Mouse (Mus musculus) effector memory CD4-positive, alpha-beta T cell, adult 7 months (primary cell): ENCODE data around the gene Olfr1275. TPM values are rescaled to one million over a fixed set of nuclear protein-coding genes. Genes with fewer than 3 reads are reported as not detected.

Experiments used
- polyA plus RNA-seq: library from polyadenylated mRNA; unstranded; fragments of 100-300 nt; shearing (Covaris generic); gene quantifications from one replicate; pipeline ENCODE4 v1.2.1, GENCODE M21; 2017

Gene Olfr1275
- not detected for polyA plus RNA-seq

GRCm38 (mm10) chr2:111235186-111235585, at the start of gene Olfr1275:
Gene Olfr1275, minus strand, starts transcription at chr2:111235286.

GRCm38 (mm10) chr2:111274006-111274405, 38.9 kb upstream of the Olfr1275 start, which contains the start of gene Olfr1277:
Gene Olfr1277, minus strand, starts transcription at chr2:111274106.

GRCm38 (mm10) chr2:111254216-111254615, 19.1 kb upstream of the Olfr1275 start, which contains the start of gene Olfr1276:
Gene Olfr1276, plus strand, starts transcription at chr2:111254516.

GRCm38 (mm10) chr2:111229502-111229901, 5.6 kb downstream of the Olfr1275 start, which contains the start of gene 4930430A15Rik:
Gene 4930430A15Rik, minus strand, starts transcription at chr2:111229602.

Other genes starting within 250 kb of the Olfr1275 start
- gene Gm13941, start 129.3 kb downstream of the Olfr1275 start, polyA plus RNA-seq: not detected
- gene Gm15130, start 82.3 kb downstream of the Olfr1275 start, polyA plus RNA-seq: not detected
- gene 4930430A15Rik, start 5.7 kb downstream of the Olfr1275 start, polyA plus RNA-seq: not detected
- gene Olfr1276, start 19.2 kb upstream of the Olfr1275 start, polyA plus RNA-seq: not detected
- not detected for gene Olfr1277, start 38.8 kb upstream of the Olfr1275 start, polyA plus RNA-seq
- gene Olfr1278, start 54.9 kb upstream of the Olfr1275 start, polyA plus RNA-seq: not detected
- not detected for gene Olfr1279, start 65.3 kb upstream of the Olfr1275 start, polyA plus RNA-seq
- not detected for gene Olfr1280, start 78.7 kb upstream of the Olfr1275 start, polyA plus RNA-seq
- not detected for gene Olfr1281, start 91.2 kb upstream of the Olfr1275 start, polyA plus RNA-seq
- not detected for gene Olfr1282, start 100.8 kb upstream of the Olfr1275 start, polyA plus RNA-seq
- gene Olfr1283, start 131.5 kb upstream of the Olfr1275 start, polyA plus RNA-seq: not detected
- not detected for gene Olfr1284, start 140.2 kb upstream of the Olfr1275 start, polyA plus RNA-seq
- not detected for gene Olfr1286, start 187.8 kb upstream of the Olfr1275 start, polyA plus RNA-seq
- not detected for gene Olfr1287, start 213.9 kb upstream of the Olfr1275 start, polyA plus RNA-seq
- gene Olfr1288, start 238.8 kb upstream of the Olfr1275 start, polyA plus RNA-seq: not detected
- gene Olfr1289, start 245.5 kb upstream of the Olfr1275 start, polyA plus RNA-seq: not detected